ENCODE assay signal across 13 mouse cellular contexts in the genomic region with DNA sequence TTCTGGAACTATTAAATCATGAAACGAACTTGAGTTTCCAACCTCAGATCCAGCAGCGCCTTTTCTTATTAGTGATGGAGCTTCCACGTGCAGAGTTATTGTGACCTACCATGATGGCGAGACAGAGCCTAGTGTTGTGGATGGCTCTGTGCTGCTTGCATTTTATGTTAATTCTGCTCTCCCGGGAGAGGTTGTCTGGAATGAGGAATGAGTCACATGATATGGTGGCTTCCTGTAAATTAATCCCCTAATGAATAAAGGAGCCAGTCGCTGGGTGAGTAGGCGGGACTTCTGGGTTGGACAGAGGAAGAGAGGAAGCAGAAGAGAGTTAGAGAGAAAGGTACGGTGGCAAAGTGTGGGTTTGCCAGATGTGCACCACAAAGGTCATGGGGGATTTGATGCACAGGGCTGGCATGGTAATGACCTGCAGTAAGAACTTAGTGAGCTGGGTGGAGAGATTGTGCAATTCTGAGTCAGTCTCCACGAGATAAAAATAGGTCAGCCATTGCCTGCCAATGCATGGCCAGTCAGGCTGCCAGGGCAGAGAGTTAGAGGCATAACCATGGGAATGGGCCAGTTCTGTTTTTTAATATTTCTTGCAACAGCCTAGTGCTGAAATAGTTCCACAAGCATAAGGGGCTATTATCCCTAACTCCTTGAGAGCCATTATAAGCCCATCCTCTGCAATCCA.
DNase-seq lines count a peak whose midpoint lies in the region; ATAC-seq and TF ChIP-seq lines count a peak whose summit lies in the region.
"Had no signal": no experiment of that assay in that cellular context is flagged by ENCODE, and none has a peak within 500 bp of the region (broad histone marks: within the 10 kb centered on the region; RNA-seq: fewer than 3 reads in every experiment).

No protein-coding gene starts in this region.

- no peak overlapping the region for H3K4me2 ChIP-seq in hindbrain, embryonic 11.5 days (replicated peaks; ENCODE audit: low read depth, low read length)
- H3K4me2 ChIP-seq in hindbrain, embryonic 13.5 days = no peak overlapping the region
- peak overlapping the region; percentile 49 for H3K4me2 ChIP-seq in myocyte (ENCODE audit: low read depth)
- H3K4me2 ChIP-seq in intestine, embryonic 16.5 days (ENCODE audit: low read depth, low read length) = no peak overlapping the region
- H3K4me2 ChIP-seq in midbrain, embryonic 11.5 days = no peak overlapping the region
- H3K4me2 ChIP-seq: hindbrain, embryonic 15.5 days; kidney, embryonic 15.5 days; neural tube, embryonic 13.5 days had no signal

- H3K79me2 ChIP-seq in myocyte (ENCODE audit: control insufficient read depth, insufficient read depth) = no peaks in the 10 kb centered on the region

- no peak overlapping the region for H3K27ac ChIP-seq in hindbrain, embryonic 11.5 days (ENCODE audit: low read depth, low read length)
- no peak overlapping the region for H3K27ac ChIP-seq in hindbrain, embryonic 13.5 days
- no peak overlapping the region for H3K27ac ChIP-seq in intestine, embryonic 16.5 days (ENCODE audit: low read length)
- no peak overlapping the region for H3K27ac ChIP-seq in midbrain, embryonic 11.5 days (ENCODE audit: low read depth, low read length)
- H3K27ac ChIP-seq: hindbrain, embryonic 15.5 days; kidney, embryonic 15.5 days; left cerebral cortex, adult 2 months; liver, embryonic 14.5 days; neural tube, embryonic 13.5 days had no signal

- H3K36me3 ChIP-seq in hindbrain, embryonic 11.5 days (ENCODE audit: control insufficient read depth, insufficient read depth, low read length) = no peaks in the 10 kb centered on the region
- H3K36me3 ChIP-seq in hindbrain, embryonic 13.5 days = no peaks in the 10 kb centered on the region
- no peaks in the 10 kb centered on the region for H3K36me3 ChIP-seq in myocyte (ENCODE audit: control insufficient read depth, insufficient read depth)
- no peaks in the 10 kb centered on the region for H3K36me3 ChIP-seq in intestine, embryonic 16.5 days (ENCODE audit: control insufficient read depth, insufficient read depth, low read length)
- no peaks in the 10 kb centered on the region for H3K36me3 ChIP-seq in midbrain, embryonic 11.5 days (ENCODE audit: control insufficient read depth, insufficient read depth, low read length)
- H3K36me3 ChIP-seq: hindbrain, embryonic 15.5 days; kidney, embryonic 15.5 days; neural tube, embryonic 13.5 days had no signal

- no peaks in the 10 kb centered on the region for H3K9me3 ChIP-seq in hindbrain, embryonic 11.5 days (ENCODE audit: control insufficient read depth, low read length)
- H3K9me3 ChIP-seq in hindbrain, embryonic 13.5 days = no peaks in the 10 kb centered on the region
- no peaks in the 10 kb centered on the region for H3K9me3 ChIP-seq in intestine, embryonic 16.5 days (ENCODE audit: control insufficient read depth, low read length)
- H3K9me3 ChIP-seq in midbrain, embryonic 11.5 days (ENCODE audit: control insufficient read depth, low read length) = no peaks in the 10 kb centered on the region
- H3K9me3 ChIP-seq: hindbrain, embryonic 15.5 days; kidney, embryonic 15.5 days; neural tube, embryonic 13.5 days had no signal

- H3K4me3 ChIP-seq in hindbrain, embryonic 11.5 days (ENCODE audit: low read depth, low read length) = no peak overlapping the region
- no peak overlapping the region for H3K4me3 ChIP-seq in hindbrain, embryonic 13.5 days
- no peak overlapping the region for H3K4me3 ChIP-seq in myocyte
- H3K4me3 ChIP-seq in intestine, embryonic 16.5 days (ENCODE audit: low read length) = no peak overlapping the region
- H3K4me3 ChIP-seq in midbrain, embryonic 11.5 days (ENCODE audit: low read depth, low read length) = no peak overlapping the region
- H3K4me3 ChIP-seq: hindbrain, embryonic 15.5 days; kidney, embryonic 15.5 days; left cerebral cortex, adult 2 months; neural tube, embryonic 13.5 days had no signal

- no peak for DNase-seq in hindbrain, embryonic 11.5 days (ENCODE audit: low spot score)
- DNase-seq in ZHBTc4 (ENCODE audit: low read depth, low spot score) = peak; percentile 15
- peak; percentile 60 to 78 for DNase-seq in cerebellum, adult 18-20 months
- DNase-seq in midbrain, embryonic 11.5 days (ENCODE audit: low spot score, missing footprints) = no peak
- DNase-seq: right cerebral cortex, postnatal 14 days had no signal

- no peaks in the 10 kb centered on the region for H3K27me3 ChIP-seq in hindbrain, embryonic 11.5 days (ENCODE audit: control insufficient read depth, insufficient read depth, low read length)
- no peaks in the 10 kb centered on the region for H3K27me3 ChIP-seq in hindbrain, embryonic 13.5 days
- H3K27me3 ChIP-seq in myocyte (ENCODE audit: control insufficient read depth, insufficient read depth, insufficient read length) = no peaks in the 10 kb centered on the region
- no peaks in the 10 kb centered on the region for H3K27me3 ChIP-seq in intestine, embryonic 16.5 days (replicated peaks; ENCODE audit: control insufficient read depth, insufficient read depth, low read length)
- no peaks in the 10 kb centered on the region for H3K27me3 ChIP-seq in midbrain, embryonic 11.5 days (ENCODE audit: control insufficient read depth, insufficient read depth, low read length)
- H3K27me3 ChIP-seq: hindbrain, embryonic 15.5 days; kidney, embryonic 15.5 days; neural tube, embryonic 13.5 days had no signal

- no peak overlapping the region for H3K9ac ChIP-seq in hindbrain, embryonic 11.5 days (ENCODE audit: low read depth, low read length)
- no peak overlapping the region for H3K9ac ChIP-seq in hindbrain, embryonic 13.5 days
- no peak overlapping the region for H3K9ac ChIP-seq in intestine, embryonic 16.5 days (ENCODE audit: low read depth, low read length)
- H3K9ac ChIP-seq in midbrain, embryonic 11.5 days (ENCODE audit: low read length) = no peak overlapping the region
- H3K9ac ChIP-seq: hindbrain, embryonic 15.5 days; kidney, embryonic 15.5 days; liver, embryonic 14.5 days; neural tube, embryonic 13.5 days had no signal

- H3K4me1 ChIP-seq in hindbrain, embryonic 11.5 days (replicated peaks; ENCODE audit: control insufficient read depth, insufficient read depth, low read length) = no peaks in the 10 kb centered on the region
- no peaks in the 10 kb centered on the region; the same call in 1 of the 2 replicates for H3K4me1 ChIP-seq in hindbrain, embryonic 13.5 days (replicated peaks)
- no peaks in the 10 kb centered on the region for H3K4me1 ChIP-seq in intestine, embryonic 16.5 days (ENCODE audit: control insufficient read depth, insufficient read depth, low read length)
- no peaks in the 10 kb centered on the region for H3K4me1 ChIP-seq in midbrain, embryonic 11.5 days (ENCODE audit: control insufficient read depth, insufficient read depth, low read length)
- H3K4me1 ChIP-seq: hindbrain, embryonic 15.5 days; kidney, embryonic 15.5 days; neural tube, embryonic 13.5 days had no signal

- TF ChIP-seq POLR2A in myocyte (IDR thresholded peaks at IDR 0.05; ENCODE audit: insufficient read length, low read depth) = no peak

- WGBS in hindbrain, embryonic 11.5 days = 81% methylated on average over 9 of the region's 9 CpGs
- 76% methylated on average over 9 of the region's 9 CpGs for WGBS in hindbrain, embryonic 13.5 days
- WGBS in intestine, embryonic 16.5 days = 71% methylated on average over 9 of the region's 9 CpGs
- WGBS in midbrain, embryonic 11.5 days = 80% methylated on average over 9 of the region's 9 CpGs

- no peak overlapping the region for H3ac ChIP-seq in myocyte (ENCODE audit: control insufficient read depth, insufficient read length)

- peak; percentile 46; the same call in 1 of the 2 replicates for ATAC-seq in hindbrain, embryonic 11.5 days (ENCODE audit: low FRiP score)
- ATAC-seq in hindbrain, embryonic 13.5 days (ENCODE audit: low FRiP score) = no peak
- no peak for ATAC-seq in intestine, embryonic 16.5 days
- ATAC-seq in midbrain, embryonic 11.5 days (ENCODE audit: low FRiP score) = no peak

TF ChIP-seq in myocyte, 11 proteins besides CTCF, POLR2A, EP300 and RAD21:
- TF ChIP-seq CEBPB (IDR thresholded peaks at IDR 0.05; ENCODE audit: insufficient read depth, poor library complexity, severe bottlenecking) (peak; percentile 96), MYOG (IDR thresholded peaks at IDR 0.05; ENCODE audit: control insufficient read depth in 1 of 3, insufficient read depth in 1 of 3, insufficient read length in 2 of 3, low read depth in 2 of 3) (no peak), USF1 (IDR thresholded peaks at IDR 0.05; ENCODE audit: low read depth) (peak; percentile 41)

Comparison
In these comparisons a context has a peak if more than half of its experiments do, and no peak if none do; other contexts are left out.
1. DNase-seq: peak in ZHBTc4 (single experiment) and cerebellum, adult 18-20 months (2 of 2); none in hindbrain, embryonic 11.5 days (single experiment) and midbrain, embryonic 11.5 days (single experiment).